Mouse (Mus musculus) myocyte (in vitro differentiated cells): ENCODE data around the gene Tmem238. TPM values are rescaled to one million over a fixed set of nuclear protein-coding genes. Genes with fewer than 3 reads are reported as not detected.

Source experiments
- H3K27me3 ChIP-seq: one replicate; pipeline ENCODE4 v1.6.1; 2011; ENCODE audit not compliant: control insufficient read depth, insufficient read depth, insufficient read length
- H3K36me3 ChIP-seq: one replicate; pipeline ENCODE4 v1.6.1; 2011; ENCODE audit not compliant: control insufficient read depth, insufficient read depth
- H3K4me2 ChIP-seq: one replicate; pipeline ENCODE4 v1.6.1; 2011; ENCODE audit warnings: low read depth, control low read depth
- H3K4me3 ChIP-seq: one replicate; pipeline ENCODE4 v1.5.1; 2011; ENCODE audit warnings: mild to moderate bottlenecking, control low read depth, moderate library complexity
- H3K79me2 ChIP-seq: one replicate; pipeline ENCODE4 v1.6.1; 2011; ENCODE audit not compliant: control insufficient read depth, insufficient read depth
- H3ac ChIP-seq: one replicate; pipeline ENCODE4 v1.6.1; 2011; ENCODE audit not compliant: control insufficient read depth, insufficient read length
- CEBPB ChIP-seq: IDR thresholded peaks from 2 replicates; pipeline ENCODE4 v1.6.1; 2011; ENCODE audit warnings: mild to moderate bottlenecking, moderate library complexity; ENCODE audit not compliant: poor library complexity, insufficient read depth, severe bottlenecking
- E2F4 ChIP-seq: IDR thresholded peaks from one replicate; pipeline ENCODE4 v1.6.1; 2011; ENCODE audit warnings: mild to moderate bottlenecking, control low read depth, moderate library complexity; ENCODE audit not compliant: insufficient read depth
- MAX ChIP-seq: IDR thresholded peaks from one replicate; pipeline ENCODE4 v1.6.1; 2011; ENCODE audit warnings: low read depth, mild to moderate bottlenecking, control low read depth
- MYOD1 ChIP-seq, 3 experiments: IDR thresholded peaks; one replicate each; pipeline ENCODE4 v1.6.1; 2011; ENCODE audit warnings: control low read depth in 2 of 3, low read depth in 2 of 3, mild to moderate bottlenecking in 2 of 3, moderate library complexity in 1 of 3; ENCODE audit not compliant: insufficient read length in 2 of 3, control insufficient read depth in 1 of 3
- MYOG ChIP-seq, 3 experiments: IDR thresholded peaks; one replicate each; pipeline ENCODE4 v1.6.1; 2011; ENCODE audit warnings: control low read depth in 2 of 3, low read depth in 2 of 3, mild to moderate bottlenecking in 2 of 3; ENCODE audit not compliant: insufficient read length in 2 of 3, control insufficient read depth in 1 of 3, insufficient read depth in 1 of 3
- POLR2A ChIP-seq: IDR thresholded peaks from one replicate; pipeline ENCODE4 v1.6.1; 2011; ENCODE audit warnings: low read depth, mild to moderate bottlenecking, control low read depth, moderate library complexity; ENCODE audit not compliant: insufficient read length
- POLR2AphosphoS2 ChIP-seq: IDR thresholded peaks from one replicate; pipeline ENCODE4 v1.6.1; 2011; ENCODE audit warnings: low read depth, control low read depth; ENCODE audit not compliant: insufficient read length
- REST ChIP-seq: IDR thresholded peaks from one replicate; pipeline ENCODE4 v1.6.1; 2011; ENCODE audit warnings: mild to moderate bottlenecking, control low read depth, moderate library complexity; ENCODE audit not compliant: insufficient read depth, insufficient read length
- SRF ChIP-seq: IDR thresholded peaks from one replicate; pipeline ENCODE4 v1.6.1; 2011; ENCODE audit warnings: low read depth; ENCODE audit not compliant: control insufficient read depth, insufficient read length
- TCF12 ChIP-seq: IDR thresholded peaks from one replicate; pipeline ENCODE4 v1.6.1; 2011; ENCODE audit warnings: mild to moderate bottlenecking, control low read depth; ENCODE audit not compliant: poor library complexity, insufficient read depth, severe bottlenecking
- TCF3 ChIP-seq: IDR thresholded peaks from one replicate; pipeline ENCODE4 v1.6.1; 2011; ENCODE audit warnings: low read depth, control low read depth; ENCODE audit not compliant: insufficient read length
- USF1 ChIP-seq: IDR thresholded peaks from one replicate; pipeline ENCODE4 v1.6.1; 2011; ENCODE audit warnings: low read depth, mild to moderate bottlenecking, control low read depth, moderate library complexity
- polyA plus RNA-seq: library from polyadenylated mRNA; unstranded; fragments of >200 nt; fragmentation: generic; extraction: Trizol; gene quantifications from one replicate; pipeline ENCODE4 v1.2.1, GENCODE M21; 2012; ENCODE audit warnings: missing spikeins

Gene Tmem238
- polyA plus RNA-seq: 7.1 TPM

DNA sequence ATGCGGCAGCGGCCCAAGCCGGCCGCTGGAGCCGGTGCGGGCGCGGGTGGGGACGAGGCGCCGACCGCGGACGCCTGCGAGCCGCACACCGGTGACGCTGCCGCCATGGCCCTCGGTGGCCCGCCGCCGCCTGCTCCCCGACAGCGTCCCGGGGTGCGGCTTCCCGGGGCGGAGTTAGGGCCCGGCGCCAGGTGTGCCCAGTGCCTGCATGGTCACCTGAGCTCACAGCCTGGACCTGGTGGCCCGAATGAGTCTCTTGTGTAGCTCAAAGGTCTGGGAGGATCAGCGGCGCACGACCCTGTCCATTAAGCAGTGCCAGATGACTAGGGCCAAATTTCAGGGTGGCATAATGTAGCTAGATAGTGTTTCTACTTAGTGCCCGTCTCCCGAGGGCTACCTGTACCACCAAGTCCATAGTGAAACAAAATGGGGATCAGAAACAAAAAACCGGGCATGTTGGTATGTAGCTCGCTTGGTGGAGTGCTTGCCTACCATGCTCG lies at the start of gene Tmem238:
Tmem238 (minus strand) TSS at position 221 of the 500 bp plus-strand sequence.
- no peaks in the 10 kb centered on the region for H3K27me3 ChIP-seq
- H3ac ChIP-seq: peak within 1 kb of the TSS; percentile 97
- H3K79me2 ChIP-seq: peaks cover 16% of the 10 kb centered on the region
- H3K4me2 ChIP-seq: peak within 1 kb of the TSS; percentile 55
- peak within 1 kb of the TSS; percentile 26 for H3K4me3 ChIP-seq
- peaks cover 3% of the 10 kb centered on the region for H3K36me3 ChIP-seq
- TF ChIP-seq TCF3 (no peak), USF1 (no peak), TCF12 (no peak), POLR2AphosphoS2 (peak; percentile 47), POLR2A (peak; percentile 36)

DNA sequence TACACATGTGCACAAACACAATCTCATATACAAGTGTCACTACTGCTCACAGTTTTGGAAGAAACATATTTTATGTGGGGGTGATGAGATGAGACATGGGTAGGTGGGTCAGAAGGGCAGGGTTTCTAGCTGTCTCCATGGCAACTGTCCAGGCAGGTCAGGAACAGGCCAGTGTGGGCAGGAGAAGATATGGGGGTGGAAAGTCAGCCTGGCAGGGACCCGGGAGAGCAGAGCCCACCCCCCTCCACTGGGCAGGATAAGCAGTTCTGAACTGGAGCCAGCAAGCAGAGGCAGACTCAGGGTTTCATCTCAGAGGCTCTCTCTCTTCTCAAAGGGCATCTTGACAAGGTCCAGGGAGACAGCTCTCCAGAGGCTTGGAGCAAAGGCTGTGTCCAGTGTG lies 48.2 kb upstream of the Tmem238 start:
- TF ChIP-seq SRF (no peak), MAX (no peak), MYOD1 (IDR thresholded peaks at IDR 0.05; ENCODE audit: control insufficient read depth in 1 of 3, insufficient read length in 2 of 3, low read depth in 2 of 3) (no peak), E2F4 (no peak), REST (no peak), POLR2A (no peak), CEBPB (no peak), TCF12 (no peak)
- H3K4me2 ChIP-seq: no peak overlapping the region
- no peak overlapping the region for H3ac ChIP-seq
- no peaks in the 10 kb centered on the region for H3K36me3 ChIP-seq
- no peak overlapping the region for H3K4me3 ChIP-seq
- H3K79me2 ChIP-seq: no peaks in the 10 kb centered on the region
- peaks cover 38% of the 10 kb centered on the region for H3K27me3 ChIP-seq

DNA sequence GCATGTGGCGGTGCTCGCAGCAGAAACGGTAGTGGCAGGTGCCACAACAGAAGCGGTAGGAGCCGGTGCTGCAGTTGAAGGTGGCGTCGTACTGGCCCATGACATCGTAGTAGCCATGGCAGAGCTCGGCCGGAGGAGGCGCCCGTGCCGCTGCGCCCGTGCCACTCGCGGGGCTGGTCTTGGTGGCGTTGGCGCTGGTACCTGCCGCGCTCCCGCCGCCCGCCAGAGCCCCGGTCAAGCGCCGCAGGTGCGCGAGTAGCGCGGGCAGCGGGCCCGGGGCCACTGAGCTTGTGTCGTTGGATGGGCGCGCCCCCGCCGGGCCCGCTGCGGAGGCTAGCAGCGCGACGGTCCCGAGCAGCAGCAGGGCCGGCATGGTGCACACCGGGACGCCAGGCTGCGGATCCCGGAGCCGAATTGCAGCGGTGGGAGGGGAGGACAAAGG lies 46.9 kb upstream of the Tmem238 start:
- Histone ChIP-seq H3K27me3 (peaks cover 25% of the 10 kb centered on the region), H3K79me2 (no peaks in the 10 kb centered on the region), H3K4me3 (no peak overlapping the region), H3ac (no peak overlapping the region), H3K4me2 (no peak overlapping the region), H3K36me3 (no peaks in the 10 kb centered on the region)
- TF ChIP-seq MYOG (IDR thresholded peaks at IDR 0.05; ENCODE audit: control insufficient read depth in 1 of 3, insufficient read depth in 1 of 3, insufficient read length in 2 of 3, low read depth in 2 of 3) (no peak), E2F4 (no peak)

DNA sequence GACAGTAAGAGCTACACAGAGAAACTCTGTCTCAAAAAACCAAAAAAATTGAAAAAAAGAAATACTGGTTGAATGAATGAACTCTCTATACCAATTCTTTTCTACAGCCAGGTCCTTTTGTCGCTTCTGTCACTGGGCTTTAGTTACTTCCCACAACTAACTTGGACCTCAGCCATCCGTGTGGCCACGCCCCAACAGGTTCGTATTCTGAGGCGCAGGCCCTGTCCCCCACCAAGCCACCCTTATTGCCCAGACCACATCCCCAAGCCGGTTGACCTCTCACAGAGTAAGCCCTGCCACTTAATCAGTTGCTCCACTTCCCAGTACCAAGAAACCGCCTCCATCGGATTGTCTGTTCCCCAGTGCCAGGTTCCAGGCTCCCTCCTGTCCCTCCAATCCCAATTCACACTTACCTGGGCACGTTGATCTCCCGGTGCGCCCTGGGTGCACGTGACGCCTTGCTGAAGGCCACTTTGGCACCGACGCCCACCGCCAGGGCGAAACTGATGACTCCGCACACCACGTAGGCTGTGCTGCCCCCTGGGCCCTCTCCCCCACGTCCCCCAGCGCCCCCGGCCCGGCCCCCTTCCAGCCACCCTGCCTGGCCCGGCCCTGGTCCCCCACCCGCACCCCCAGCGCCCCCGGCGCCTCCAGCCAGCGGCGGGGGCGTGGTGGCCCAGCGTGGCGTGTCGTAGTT lies 46.3 kb upstream of the Tmem238 start:
- H3K27me3 ChIP-seq: peaks cover 23% of the 10 kb centered on the region
- H3K4me2 ChIP-seq: no peak overlapping the region
- no peak overlapping the region for H3K4me3 ChIP-seq
- no peak for TF ChIP-seq POLR2A
- TF ChIP-seq REST: no peak
- TF ChIP-seq POLR2AphosphoS2: no peak
- TF ChIP-seq MYOD1 (IDR thresholded peaks at IDR 0.05; ENCODE audit: control insufficient read depth in 1 of 3, insufficient read length in 2 of 3, low read depth in 2 of 3): no peak
- no peak for TF ChIP-seq CEBPB
- TF ChIP-seq USF1: no peak
- no peak for TF ChIP-seq MYOG (IDR thresholded peaks at IDR 0.05; ENCODE audit: control insufficient read depth in 1 of 3, insufficient read depth in 1 of 3, insufficient read length in 2 of 3, low read depth in 2 of 3)
- no peak for TF ChIP-seq MAX
- TF ChIP-seq TCF12: no peak
- TF ChIP-seq E2F4: no peak
- no peak for TF ChIP-seq SRF
- no peak for TF ChIP-seq TCF3
- no peaks in the 10 kb centered on the region for H3K79me2 ChIP-seq
- H3ac ChIP-seq: no peak overlapping the region
- no peaks in the 10 kb centered on the region for H3K36me3 ChIP-seq

DNA sequence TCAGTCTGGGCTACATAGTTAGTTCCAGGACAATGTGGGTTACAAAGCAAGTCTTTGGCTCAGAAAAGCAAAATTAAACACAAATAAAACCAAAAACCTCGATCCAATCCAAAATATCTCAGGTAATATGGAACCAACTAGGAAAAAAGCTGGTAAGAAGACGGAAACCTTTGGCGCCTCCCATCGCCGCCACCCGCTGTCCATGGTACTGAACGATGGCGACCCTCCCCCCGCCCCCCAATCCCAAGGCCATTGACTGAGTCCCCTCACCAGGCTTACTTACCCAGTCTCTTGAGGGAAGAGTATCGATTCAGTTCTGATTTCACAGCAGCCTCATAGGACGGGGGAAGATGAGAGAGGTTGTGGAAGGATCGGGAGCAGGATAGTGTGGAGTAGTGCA lies 41.0 kb upstream of the Tmem238 start:
- H3K27me3 ChIP-seq: peaks cover 6% of the 10 kb centered on the region
- TF ChIP-seq TCF12 (no peak), REST (peak; percentile 62)
- no peaks in the 10 kb centered on the region for H3K36me3 ChIP-seq
- no peak overlapping the region for H3ac ChIP-seq
- H3K79me2 ChIP-seq: no peaks in the 10 kb centered on the region
- no peak overlapping the region for H3K4me2 ChIP-seq
- no peak overlapping the region for H3K4me3 ChIP-seq

DNA sequence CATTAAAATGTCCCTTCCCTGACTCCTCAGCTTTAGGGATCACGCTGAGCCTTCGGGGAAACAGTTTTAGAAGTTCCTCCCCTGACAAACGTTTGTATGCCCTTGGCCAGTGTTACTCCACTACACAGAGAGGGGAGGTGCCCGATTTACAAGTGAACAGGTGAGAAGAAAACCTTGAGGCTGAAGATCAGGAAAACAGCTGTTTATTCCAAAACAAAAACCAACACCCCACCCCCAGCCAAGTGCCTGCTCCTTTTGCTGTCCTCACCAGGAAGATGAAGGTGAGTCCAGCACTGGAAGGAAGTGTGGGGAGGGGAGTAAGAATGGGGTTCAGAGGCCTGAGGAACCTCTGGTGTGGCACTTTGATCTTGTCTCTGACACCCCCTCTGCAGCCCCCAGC lies 35.9 kb upstream of the Tmem238 start:
- Histone ChIP-seq H3K27me3 (no peaks in the 10 kb centered on the region), H3K4me3 (no peak overlapping the region), H3K79me2 (no peaks in the 10 kb centered on the region), H3K4me2 (no peak overlapping the region), H3ac (no peak overlapping the region), H3K36me3 (no peaks in the 10 kb centered on the region)
- TF ChIP-seq TCF3: no peak
- TF ChIP-seq MYOD1 (IDR thresholded peaks at IDR 0.05; ENCODE audit: control insufficient read depth in 1 of 3, insufficient read length in 2 of 3, low read depth in 2 of 3): no peak
- no peak for TF ChIP-seq USF1
- no peak for TF ChIP-seq POLR2AphosphoS2
- TF ChIP-seq POLR2A: no peak
- TF ChIP-seq E2F4: no peak
- no peak for TF ChIP-seq REST
- no peak for TF ChIP-seq TCF12
- TF ChIP-seq CEBPB: no peak
- TF ChIP-seq MYOG (IDR thresholded peaks at IDR 0.05; ENCODE audit: control insufficient read depth in 1 of 3, insufficient read depth in 1 of 3, insufficient read length in 2 of 3, low read depth in 2 of 3): no peak
